Mouse (Mus musculus): ENCODE results near the gene Cnp.
"Not testable (repeated sequence)": the region's sequence is repeated elsewhere in the genome, so short reads cannot be mapped to it uniquely, and the experiment has no call there.

Gene Cnp

DNA sequence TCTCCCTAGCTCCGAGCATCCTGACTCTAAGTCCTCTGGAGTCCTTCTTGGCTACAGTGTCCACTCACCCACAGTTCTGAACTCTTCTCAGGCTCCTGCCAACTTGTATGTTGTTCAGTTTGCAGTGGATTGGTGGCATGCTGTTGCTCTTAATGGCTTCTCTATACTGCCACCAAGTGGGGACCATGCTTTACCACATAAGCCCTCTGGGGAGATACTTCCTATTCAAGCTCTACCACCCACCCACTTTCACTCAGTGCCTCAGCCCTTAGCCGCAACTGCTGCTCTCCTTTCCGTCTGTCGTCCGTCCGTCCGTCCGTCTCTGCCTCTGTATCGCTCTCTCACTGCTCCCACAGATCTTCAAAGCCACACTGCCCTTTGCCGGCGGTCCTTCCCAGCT, 19.1 kb upstream of the Cnp start:
- peak; percentile 48 to 63 for DNase-seq

DNA sequence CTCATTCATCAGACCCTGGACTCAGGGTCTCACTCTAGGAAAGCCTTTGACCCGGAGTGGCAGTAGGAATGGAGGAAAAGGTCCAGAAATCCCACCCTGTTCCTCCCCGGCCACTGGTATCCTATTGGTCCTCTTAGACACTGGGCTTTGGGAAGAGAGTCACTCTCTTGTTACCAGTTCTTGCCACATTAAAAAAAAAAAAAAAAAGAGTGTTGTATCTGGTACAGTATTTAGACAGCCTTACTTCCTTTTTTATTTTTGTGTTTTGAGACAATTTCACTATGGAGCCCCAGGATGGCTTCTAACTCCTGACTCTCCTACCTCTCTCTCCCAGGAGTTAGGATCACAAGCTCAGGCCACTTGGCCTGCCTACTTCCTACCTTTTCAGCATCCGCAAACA, 17.1 kb upstream of the Cnp start:
- no peak for DNase-seq

DNA sequence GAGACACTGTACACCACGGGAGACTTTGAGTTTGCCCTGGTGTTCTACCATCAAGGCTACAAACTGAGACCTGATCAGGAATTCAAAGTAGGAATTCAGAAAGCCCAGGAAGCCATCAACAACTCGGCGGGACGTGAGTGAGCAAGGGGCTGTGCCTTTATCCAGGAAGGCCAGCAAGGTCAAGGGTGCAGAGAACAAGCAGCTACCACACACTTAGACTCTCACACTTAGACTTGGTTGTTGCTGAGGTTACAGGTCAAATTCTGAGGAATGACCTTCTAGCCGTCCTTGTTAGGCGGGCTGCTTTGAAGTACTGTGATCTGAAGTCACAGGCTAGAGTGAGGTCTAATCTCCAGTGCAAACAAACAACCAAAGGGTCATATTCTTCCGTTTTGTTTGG, 15.2 kb upstream of the Cnp start:
- DNase-seq = no peak

DNA sequence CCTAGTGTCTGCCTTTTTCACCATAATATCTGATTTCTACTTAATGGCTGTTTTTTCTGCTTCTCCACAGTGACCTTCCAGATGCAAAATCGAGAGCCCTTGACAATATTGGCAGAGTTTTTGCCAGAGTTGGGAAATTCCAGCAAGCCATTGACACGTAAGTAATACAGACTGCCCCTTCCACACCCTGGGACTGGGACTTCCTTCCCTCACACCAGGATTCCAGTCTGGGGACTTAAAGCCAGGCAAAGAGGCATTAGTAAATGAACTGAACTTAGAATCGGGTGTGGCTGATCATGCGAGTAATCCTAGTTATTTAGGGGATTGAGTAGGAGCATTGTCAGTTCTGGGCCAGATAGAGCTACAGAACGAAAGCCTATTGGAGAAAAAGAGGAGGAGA, 13.0 kb upstream of the Cnp start:
- DNase-seq = no peak

- no peak for DNase-seq
These were observed 10.4 kb upstream of the Cnp start for GRCm38 (mm10) chr11:100564297-100564696.

DNA sequence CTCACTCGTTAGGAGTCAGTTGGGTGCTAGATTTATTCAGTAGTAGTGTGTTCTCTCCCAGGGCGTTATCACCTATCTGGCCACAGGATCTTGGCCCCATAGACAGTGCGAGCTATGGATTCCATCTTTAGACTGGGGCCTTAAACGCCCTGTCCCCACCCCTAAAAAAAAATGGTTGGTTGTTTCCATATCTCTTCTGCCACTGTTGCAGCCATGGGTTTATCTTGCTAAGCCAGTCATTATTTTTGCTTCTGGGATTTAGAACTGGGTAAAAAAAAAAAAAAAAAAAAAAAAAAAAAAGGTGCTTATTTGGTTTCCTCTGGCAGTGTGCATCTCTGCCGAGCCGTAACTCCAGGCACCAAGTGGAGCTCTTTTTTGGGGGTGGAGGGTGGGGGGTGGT, 10.0 kb upstream of the Cnp start:
- no peak for DNase-seq

GRCm38 (mm10) chr11:100567229-100567628, 7.5 kb upstream of the Cnp start:
- DNase-seq = no peak

DNA sequence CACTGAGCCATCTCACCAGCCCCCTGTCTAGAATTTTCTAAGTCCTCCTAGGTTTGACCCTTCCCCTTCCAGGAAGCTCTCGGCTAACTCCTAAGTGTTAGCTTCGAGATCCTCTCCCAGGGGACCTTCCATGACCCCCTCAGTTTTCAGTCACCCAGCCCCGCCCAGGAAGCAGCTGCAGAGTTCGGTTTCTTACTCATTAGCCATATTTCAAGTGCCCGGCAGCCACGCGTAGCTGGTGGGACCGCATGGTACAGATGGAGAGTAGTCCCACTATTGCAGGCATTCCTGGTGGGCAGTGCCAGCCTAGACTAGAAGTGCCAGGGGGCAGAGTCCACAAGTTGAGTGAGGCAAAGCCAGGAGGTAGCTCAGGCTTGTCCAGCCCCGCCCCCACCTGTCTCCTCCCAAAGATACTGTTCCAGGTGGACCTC, 6.9 kb upstream of the Cnp start:
- DNase-seq = no peak

DNA sequence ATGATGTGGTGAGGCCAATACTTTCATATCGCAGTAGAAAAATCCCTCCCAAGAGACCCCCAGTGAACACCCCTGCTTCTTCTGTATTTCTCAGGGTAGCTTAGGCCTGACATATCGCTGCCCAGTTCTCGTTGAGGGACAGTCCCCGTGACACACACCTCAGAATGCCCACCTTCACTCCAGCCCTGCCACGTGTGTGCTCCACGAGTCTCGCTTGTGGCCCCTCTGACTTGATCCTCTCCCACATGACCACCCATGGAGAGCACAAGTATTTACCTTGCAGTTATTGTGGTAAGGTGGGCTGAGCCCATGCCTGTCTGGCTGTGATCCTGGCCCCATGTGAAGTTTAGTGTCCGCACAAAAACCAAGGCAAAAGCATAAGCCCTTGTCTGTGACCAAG, 6.0 kb upstream of the Cnp start:
- no peak for DNase-seq

- DNase-seq = no peak
These were observed 4.9 kb upstream of the Cnp start for GRCm38 (mm10) chr11:100569789-100570188.

DNA sequence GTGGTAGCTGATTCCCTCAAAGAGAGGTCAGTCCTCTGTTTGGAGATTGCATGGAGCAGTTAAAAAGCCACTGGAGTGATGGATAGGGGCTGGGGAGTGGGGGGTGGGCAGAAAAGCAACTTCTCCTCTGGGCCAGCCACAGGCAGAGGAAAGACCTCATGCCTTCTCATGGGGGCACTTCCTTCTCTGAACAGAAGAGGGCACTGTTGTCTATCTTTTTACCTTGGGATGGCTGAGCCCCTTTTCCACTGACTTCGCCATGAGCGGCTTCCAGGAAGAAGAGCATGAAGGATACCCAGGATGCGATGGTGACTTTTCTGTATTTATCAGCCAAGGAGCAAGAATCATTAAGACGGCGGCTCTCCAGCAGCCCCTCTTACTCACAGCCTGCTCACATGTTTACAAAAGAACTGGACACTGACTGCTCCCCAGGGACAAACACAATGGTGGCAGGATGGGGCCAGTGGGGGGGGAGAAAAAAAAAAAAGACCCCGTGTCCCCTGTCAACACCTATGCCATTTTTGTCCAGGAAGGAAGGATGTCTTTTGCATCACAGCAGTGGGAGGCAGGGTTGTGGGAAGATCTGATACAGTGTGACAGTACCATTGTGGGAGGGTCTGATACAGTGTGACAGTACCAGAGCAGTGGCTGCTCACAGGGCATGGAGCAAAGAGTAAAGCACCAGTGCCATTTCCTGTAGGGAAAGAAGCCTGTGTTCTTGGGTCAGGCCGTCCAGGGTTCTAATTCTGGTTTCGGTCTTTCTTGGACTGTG, 4.1 kb upstream of the Cnp start:
- peak; percentile 50 to 63 for DNase-seq

DNA sequence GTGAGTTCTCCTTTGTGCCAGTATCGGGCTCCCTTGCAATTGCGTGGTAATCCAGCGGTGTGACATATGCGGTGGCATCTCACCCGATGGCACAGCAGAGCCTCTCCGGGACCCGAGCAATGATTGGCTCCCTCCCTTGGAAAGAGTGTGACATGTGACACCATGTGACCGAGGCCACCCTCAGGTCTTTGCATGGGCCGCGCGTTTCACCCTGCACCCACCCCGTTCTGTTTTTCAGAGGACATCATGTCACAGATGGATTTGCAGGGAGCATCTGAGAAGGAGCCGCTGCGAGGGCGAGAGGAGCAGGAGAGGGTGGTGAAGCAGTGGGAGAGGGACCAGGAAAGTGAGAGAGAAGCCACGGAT, 3.5 kb upstream of the Cnp start:
- DNase-seq = peak in 1 of 2 experiments; percentile 32

- no peak for DNase-seq
These were observed 516 bp upstream of the Cnp start for GRCm38 (mm10) chr11:100574188-100574587.

- DNase-seq = no peak
These were observed 766 bp downstream of the Cnp start for GRCm38 (mm10) chr11:100575484-100575855.

GRCm38 (mm10) chr11:100576256-100576655, 1.6 kb downstream of the Cnp start:
- no peak for DNase-seq

GRCm38 (mm10) chr11:100577852-100578599, 3.3 kb downstream of the Cnp start:
- no peak for DNase-seq

DNA sequence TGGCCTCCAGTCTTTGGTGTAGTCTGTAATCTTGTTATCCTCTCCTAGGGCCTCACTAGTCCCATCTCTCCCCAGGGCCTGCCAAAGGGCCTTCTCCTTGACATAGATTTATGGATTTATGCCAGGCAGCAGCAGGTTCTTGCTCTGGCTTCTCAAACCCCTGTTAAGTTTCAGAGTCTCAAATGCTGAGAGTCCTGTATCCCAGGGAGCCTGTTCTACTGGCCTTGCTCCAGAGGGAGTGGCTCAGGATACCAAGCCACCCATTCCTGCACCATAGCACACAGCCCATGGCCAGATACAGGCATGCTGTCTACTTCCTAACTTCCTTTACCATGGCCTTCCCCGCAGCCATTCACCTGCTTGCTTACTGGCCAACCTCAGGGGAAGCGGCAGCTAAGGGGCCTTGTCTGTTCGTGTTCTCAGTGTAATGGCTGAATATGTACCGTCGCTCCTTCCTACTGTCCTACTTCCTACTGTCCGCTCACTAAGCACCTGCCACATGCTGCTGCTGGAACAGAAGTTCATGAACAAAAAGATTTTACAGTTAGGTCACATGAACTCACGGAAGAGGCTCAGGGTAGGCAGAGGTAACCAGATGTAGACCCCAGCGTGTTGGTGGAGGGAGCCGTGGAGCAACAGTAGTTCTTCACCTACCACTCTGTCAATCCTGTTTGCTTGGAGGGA, 4.6 kb downstream of the Cnp start:
- DNase-seq = no peak

GRCm38 (mm10) chr11:100580275-100580674, 5.6 kb downstream of the Cnp start:
- DNase-seq = no peak

DNA sequence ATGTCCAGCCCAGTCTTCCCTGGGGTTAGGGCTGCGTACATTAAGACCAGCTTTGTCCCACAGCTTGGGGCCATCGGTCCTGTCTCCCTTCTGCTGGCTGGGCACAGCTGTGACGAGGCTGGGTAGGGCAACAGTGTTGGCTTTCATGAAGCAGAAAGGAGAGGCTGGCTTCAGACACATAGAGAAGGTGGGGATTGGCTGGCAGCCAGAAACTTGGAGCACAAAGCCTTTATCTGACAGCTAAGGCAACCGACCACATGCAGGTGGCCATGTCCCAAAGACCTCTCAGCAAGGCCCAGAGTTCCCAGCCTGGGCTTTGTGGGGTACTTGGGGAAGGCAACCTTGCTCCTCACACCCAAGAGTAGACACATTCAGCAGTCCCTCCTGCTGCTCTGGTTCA, 7.1 kb downstream of the Cnp start:
- peak; percentile 65 to 71 for DNase-seq

DNA sequence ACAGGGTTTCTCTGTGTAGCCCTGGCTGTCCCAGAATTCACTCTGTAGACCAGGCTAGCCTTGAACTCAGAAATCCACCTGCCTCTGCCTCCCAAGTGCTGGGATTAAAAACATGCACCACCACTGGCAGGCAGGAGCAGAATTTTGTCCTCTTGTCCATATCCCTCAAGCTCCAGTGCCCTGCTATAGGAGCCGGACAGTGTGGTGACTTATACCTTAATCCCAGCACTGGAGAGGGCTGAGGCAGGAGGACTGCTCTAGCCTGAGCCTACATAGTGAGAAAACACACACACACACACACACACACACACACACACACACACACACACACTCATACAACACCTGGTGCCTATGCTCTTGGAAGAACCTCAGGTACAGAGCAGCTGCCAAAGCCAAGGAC, 7.7 kb downstream of the Cnp start:
- DNase-seq = not testable (repeated sequence)

DNA sequence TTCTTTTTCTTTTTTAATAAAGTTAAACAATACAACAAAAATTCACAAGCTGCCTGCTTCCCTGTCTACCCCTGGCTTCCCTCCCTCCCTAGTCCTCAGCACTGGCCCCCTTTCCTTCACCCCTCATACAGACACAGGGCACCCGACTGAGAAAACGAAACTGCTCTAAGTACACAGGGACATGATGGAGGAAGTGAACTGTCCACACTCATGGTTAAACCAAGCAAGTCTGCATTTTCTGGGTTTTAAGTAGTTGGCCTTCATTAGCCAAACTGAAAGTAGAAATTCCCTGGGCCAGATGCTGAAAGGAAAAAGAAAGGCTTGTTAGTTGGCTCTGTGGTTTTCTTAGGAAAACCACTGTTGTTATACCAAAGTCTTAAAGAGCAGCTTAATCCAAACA, 8.1 kb downstream of the Cnp start:
- DNase-seq = no peak

DNA sequence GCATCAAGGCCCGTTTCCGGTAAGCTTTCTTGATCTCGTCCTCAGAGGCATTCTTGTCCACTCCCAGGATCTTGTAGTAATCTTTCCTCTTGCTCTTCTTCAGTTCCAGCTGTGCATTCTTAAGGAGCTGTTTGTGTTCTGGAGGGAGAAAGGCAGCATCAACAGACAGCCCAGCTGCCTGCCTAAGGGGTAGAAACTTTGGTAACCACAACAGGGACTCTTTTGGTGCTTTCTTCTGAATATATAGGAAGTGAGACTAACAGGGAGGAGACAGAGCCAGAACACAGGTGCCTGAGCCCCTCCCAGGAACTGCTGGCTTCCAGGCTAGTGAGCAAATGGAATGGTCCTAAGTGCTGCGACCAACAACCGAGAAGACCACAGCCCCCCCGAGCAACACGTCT, 9.9 kb downstream of the Cnp start:
- peak; percentile 47 to 54 for DNase-seq

GRCm38 (mm10) chr11:100585148-100585547, 10.4 kb downstream of the Cnp start:
- DNase-seq = no peak

DNA sequence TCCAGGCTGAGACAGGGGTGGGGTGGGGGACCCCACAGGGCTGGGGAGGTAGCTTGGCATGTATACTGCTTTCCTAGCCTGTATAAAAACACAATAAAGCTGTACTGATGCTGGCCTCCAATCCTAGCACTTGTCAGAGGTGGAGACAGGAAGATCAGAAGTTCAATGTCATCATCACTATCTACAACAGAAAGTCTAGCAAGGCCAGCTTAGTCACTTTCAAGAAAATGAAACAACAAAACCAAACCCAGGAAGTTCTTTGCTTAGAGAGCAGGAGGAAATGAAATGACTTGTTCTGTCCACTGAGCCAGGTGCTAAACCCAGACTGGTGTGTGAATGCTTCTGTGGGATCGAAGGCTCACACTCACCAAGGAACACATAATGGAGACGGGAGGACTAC, 13.8 kb downstream of the Cnp start:
- no peak for DNase-seq
